Mouse (Mus musculus): Measurements from ENCODE around the gene Mylk.

The Mylk gene

GRCm38 (mm10) chr16:34839004-34839703 lies 94.1 kb downstream of the Mylk start:
- ATAC-seq (ENCODE audit: insufficient number of reproducible peaks, low FRiP score, low TSS enrichment): no peak

- no peak for ATAC-seq (ENCODE audit: insufficient number of reproducible peaks, low FRiP score, low TSS enrichment)
These were observed 94.8 kb downstream of the Mylk start for GRCm38 (mm10) chr16:34839704-34840331.

GRCm38 (mm10) chr16:34844783-34845182 lies 99.8 kb downstream of the Mylk start:
- no peak for ATAC-seq (ENCODE audit: insufficient number of reproducible peaks, low FRiP score, low TSS enrichment)

- no peak for ATAC-seq (ENCODE audit: insufficient number of reproducible peaks, low FRiP score, low TSS enrichment)
These were observed 102.6 kb downstream of the Mylk start for GRCm38 (mm10) chr16:34847638-34848037.

GRCm38 (mm10) chr16:34854066-34854465 lies 109.1 kb downstream of the Mylk start:
- ATAC-seq (ENCODE audit: insufficient number of reproducible peaks, low FRiP score, low TSS enrichment): no peak

- ATAC-seq (ENCODE audit: insufficient number of reproducible peaks, low FRiP score, low TSS enrichment): no peak
These were observed 110.1 kb downstream of the Mylk start for GRCm38 (mm10) chr16:34855136-34855535.

GRCm38 (mm10) chr16:34855751-34856150 lies 110.7 kb downstream of the Mylk start:
- no peak for ATAC-seq (ENCODE audit: insufficient number of reproducible peaks, low FRiP score, low TSS enrichment)

- no peak for ATAC-seq (ENCODE audit: insufficient number of reproducible peaks, low FRiP score, low TSS enrichment)
These were observed 112.6 kb downstream of the Mylk start for GRCm38 (mm10) chr16:34857631-34858030.

- no peak for ATAC-seq (ENCODE audit: insufficient number of reproducible peaks, low FRiP score, low TSS enrichment)
These were observed 115.8 kb downstream of the Mylk start for GRCm38 (mm10) chr16:34860761-34861160.

GRCm38 (mm10) chr16:34861744-34862365 lies 116.8 kb downstream of the Mylk start:
- no peak for ATAC-seq (ENCODE audit: insufficient number of reproducible peaks, low FRiP score, low TSS enrichment)

- ATAC-seq (ENCODE audit: insufficient number of reproducible peaks, low FRiP score, low TSS enrichment): no peak
These were observed 120.4 kb downstream of the Mylk start for GRCm38 (mm10) chr16:34865373-34865772.

GRCm38 (mm10) chr16:34867217-34867616 lies 122.2 kb downstream of the Mylk start:
- no peak for ATAC-seq (ENCODE audit: insufficient number of reproducible peaks, low FRiP score, low TSS enrichment)

- no peak for ATAC-seq (ENCODE audit: insufficient number of reproducible peaks, low FRiP score, low TSS enrichment)
These were observed 135.2 kb downstream of the Mylk start for GRCm38 (mm10) chr16:34880031-34880778.

- no peak for ATAC-seq (ENCODE audit: insufficient number of reproducible peaks, low FRiP score, low TSS enrichment)
These were observed 135.8 kb downstream of the Mylk start for GRCm38 (mm10) chr16:34880815-34881214.

GRCm38 (mm10) chr16:34887037-34887436 lies 142.0 kb downstream of the Mylk start:
- no peak for ATAC-seq (ENCODE audit: insufficient number of reproducible peaks, low FRiP score, low TSS enrichment)

GRCm38 (mm10) chr16:34894016-34894415 lies 149.0 kb downstream of the Mylk start:
- no peak for ATAC-seq (ENCODE audit: insufficient number of reproducible peaks, low FRiP score, low TSS enrichment)

- ATAC-seq (ENCODE audit: insufficient number of reproducible peaks, low FRiP score, low TSS enrichment): no peak
These were observed 150.9 kb downstream of the Mylk start for GRCm38 (mm10) chr16:34895916-34896315.

- ATAC-seq (ENCODE audit: insufficient number of reproducible peaks, low FRiP score, low TSS enrichment): no peak
These were observed 152.0 kb downstream of the Mylk start for GRCm38 (mm10) chr16:34896996-34897395.

- no peak for ATAC-seq (ENCODE audit: insufficient number of reproducible peaks, low FRiP score, low TSS enrichment)
These were observed 153.2 kb downstream of the Mylk start for GRCm38 (mm10) chr16:34898057-34898789.

GRCm38 (mm10) chr16:34899071-34899808 lies 154.2 kb downstream of the Mylk start:
- no peak for ATAC-seq (ENCODE audit: insufficient number of reproducible peaks, low FRiP score, low TSS enrichment)
